Mouse (Mus musculus) urinary bladder, postnatal 25 days (tissue): ENCODE results near the gene Gm12253.

Experiments used
- DNase-seq: peaks from one replicate; pipeline ENCODE4 v3.0.0; 2022; ENCODE audit warnings: low spot score

Gene Gm12253

DNA sequence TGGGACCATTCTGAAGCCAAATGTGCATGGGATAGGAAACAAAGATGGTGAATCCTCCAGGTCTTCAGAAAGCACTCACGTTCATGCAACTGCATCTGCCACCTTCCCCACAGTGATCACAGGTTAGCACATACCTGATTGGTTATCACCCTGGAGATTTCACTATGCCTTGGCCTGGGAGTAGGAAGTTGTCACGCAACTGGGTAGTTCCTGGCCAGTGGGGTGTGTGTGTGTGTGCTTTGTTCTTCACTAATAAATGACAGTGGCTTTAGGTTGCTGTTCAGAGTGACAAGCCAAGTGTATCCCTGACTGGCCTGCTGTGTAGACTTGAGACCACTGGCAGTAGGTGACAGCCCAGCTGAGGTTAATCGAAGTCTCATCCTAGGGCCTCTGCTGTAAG is at the start of gene Gm12253:
Gene Gm12253, plus strand, starts transcription at position 301 of the 400 bp plus-strand sequence.
- no peak for DNase-seq

DNA sequence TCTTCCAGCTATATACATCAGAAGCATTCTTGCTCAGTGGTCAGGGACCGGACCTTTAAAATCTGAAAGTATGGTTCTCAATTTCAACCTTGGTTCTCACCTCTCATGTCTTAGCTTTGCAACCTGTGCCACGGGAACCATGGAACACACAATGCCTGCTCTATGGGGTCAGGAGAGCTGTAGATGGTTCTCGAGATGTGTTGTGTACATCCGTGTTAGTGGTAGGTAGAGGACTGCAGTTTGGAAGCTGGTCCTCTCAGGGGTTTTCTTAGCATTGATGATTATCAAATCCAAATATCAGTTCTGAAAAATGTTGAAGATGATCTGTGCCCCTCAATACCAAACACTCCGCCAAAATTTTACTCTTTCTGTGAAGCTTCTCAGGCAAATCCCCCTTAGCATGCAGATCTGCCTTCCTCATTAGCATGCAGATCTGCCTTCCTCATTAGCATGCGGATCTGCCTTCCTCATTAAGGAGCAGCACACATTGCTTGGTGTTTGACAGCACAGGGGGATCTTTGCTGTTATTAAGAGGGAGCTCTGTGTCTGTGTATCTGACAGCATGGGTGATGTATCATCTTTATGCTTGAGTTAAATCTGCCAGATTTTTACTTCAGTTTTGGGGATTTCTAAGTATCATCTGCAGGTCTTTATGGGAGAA is 32.2 kb upstream of the Gm12253 start:
- no peak for DNase-seq

DNA sequence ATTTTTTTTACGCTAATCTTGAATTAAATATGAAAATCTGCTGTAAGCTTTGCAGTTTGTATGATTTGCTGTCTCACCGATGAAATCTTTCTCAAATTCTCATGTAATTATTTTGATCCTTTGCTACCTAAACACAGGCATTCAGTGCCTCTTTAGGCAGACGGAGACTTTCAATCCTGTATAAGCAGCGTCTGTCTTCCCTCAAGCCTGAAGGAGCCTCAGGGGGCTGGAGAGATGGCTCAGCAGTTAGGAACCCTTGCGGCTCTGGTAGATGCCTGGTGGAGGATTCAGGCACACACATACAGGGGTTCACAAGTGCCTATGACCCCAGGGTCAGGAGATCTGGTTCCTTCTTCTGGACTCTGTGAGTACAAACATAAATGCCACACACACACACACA is 31.7 kb upstream of the Gm12253 start:
- DNase-seq, result no peak

DNA sequence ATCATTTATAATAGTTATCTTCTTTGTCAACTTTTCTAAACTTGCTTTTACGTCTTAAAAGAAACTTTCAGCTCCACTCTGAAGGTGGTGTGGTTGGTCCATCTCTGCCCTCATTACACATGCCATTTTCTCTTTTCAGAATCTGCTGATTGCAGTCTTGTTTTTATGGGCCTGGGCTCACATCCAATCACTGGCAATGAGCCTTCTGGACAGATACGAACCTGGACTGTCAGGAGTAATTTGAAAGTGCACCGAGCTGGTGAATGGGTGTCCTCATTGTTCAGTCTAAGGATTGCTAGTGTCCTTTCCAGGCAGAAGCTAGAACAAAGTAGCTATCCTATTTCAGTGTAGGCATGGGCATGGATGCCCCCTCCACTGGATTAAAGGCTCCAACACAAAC is 24.3 kb upstream of the Gm12253 start:
- DNase-seq, result no peak

DNA sequence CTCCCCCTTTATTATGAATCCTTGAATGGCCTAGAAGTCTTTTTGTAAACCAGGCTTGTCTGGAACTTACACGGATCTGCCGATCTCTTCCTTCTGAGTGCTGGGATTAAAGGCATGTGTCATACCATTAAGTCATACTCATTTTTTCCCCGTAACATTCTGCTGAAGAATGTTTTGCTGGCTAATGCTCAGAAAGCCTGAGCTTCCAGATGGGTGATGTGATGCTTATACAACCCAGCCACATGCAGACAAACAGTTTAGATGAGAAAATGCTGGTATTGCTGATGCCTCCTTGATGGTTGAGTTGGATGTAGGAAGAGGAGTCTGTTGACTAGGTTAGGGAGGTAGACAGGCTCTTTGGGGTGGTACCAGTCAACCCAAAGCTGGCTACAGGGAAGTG is 14.0 kb upstream of the Gm12253 start:
- DNase-seq, result no peak

DNA sequence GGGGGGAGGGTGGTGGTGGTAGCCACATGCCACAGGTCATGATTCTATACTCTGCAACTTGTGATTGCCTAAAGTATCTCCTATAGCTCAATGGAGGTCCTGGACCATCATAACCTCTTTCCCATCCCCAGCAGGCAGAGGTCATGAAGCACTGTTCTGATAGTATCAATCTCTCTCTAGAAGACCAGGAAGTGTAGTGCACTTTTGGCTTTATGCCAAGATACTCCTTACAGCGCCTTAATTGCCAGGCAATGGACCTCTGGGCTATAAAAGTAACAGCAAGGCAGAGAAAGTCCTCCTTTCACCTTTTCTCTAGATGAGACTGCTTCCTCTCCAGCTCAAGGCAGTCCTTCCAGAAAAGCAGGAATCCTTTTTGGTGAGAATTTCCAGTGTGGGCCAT is 11.5 kb upstream of the Gm12253 start, which contains the start of gene 1810065E05Rik:
Gene 1810065E05Rik, plus strand, starts transcription at position 297 of the 400 bp plus-strand sequence.
- no peak for DNase-seq

DNA sequence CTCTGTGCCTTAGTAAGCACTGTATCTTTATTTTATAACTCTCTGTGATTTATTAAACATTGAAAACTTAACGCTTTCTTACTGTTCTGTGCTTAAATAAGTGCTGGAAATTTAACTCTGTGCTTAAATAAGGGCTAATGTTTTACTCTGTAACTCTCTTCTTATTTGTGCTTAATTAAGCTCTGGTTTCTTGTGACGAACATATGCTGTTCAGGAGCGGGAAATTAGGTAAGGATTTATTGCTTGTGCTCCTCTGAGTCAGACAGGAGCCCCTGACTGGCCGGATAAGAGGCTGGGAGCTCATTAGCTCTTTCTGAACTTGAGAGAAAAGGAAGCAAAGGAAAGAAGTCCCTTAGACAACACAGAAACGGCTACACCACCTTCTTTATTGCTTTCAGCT is 5.5 kb downstream of the Gm12253 start:
- no peak for DNase-seq

DNA sequence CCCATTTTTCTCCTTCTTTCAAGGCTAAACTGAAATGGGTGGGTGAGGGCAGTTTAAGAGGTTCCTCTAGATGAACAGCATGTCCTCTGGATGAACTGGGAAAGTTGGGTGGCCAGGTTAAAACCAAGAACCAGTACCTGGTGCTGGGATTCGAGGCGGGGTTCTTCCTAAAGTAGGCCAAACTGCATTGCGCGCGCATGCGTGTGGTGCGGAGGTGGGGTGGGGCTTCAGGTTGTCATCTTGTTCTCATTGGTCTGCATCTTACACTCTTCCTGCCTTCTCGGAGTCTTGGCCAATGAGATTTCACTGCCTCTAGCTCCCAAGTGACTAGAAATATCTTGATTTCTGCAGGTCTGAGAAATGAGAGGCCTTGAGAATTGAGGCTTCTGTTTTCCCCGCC is 20.4 kb downstream of the Gm12253 start, which contains the start of gene Lypd9:
Gene Lypd9, minus strand, starts transcription at position 165 of the 400 bp plus-strand sequence.
- DNase-seq, result no peak

DNA sequence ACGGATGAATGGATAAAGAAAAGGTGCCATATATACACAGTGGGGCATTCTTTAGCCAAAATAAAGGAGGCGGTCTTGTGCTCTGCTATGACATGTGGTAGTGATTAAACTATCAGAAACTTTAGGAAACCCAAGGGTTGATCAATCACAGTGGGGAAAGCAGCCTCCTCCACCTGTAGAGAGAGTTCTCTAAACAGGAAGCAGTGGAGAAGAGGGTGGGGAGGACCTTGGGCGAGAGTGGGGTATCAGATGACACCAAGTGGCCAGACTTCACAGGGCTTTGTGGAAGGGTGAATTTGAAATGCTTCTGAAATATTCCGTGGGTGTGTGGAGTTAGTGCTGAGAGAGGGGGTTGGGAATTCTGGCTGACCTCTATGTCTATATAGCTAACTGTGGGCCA is 21.2 kb downstream of the Gm12253 start:
- no peak for DNase-seq

DNA sequence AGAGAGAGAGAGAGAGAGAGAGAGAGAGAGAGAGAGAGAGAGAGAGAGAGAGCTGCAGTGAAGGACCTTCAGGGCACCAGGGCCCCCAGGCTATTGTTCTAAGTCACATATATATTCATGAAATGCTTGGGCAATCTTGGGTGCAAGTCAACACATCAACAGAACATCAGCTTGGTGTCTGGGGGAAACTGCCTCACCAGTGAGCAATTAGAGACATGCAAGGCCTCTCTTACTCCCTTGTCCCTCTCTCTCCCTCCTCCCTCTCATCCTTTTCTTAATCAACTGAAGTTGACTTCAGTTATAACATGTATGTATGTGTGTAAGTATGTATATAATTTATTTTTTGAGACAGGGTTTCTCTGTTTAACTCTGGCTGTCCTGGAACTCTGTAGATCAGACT is 29.8 kb downstream of the Gm12253 start, which contains the start of gene Olfr30:
Gene Olfr30, minus strand, starts transcription at position 101 of the 400 bp plus-strand sequence.
- DNase-seq, result no peak
